Mouse (Mus musculus) inflammation-experienced regulatory T-cells, adult 6 months (primary cell): ENCODE results near the gene Cand2. TPM values are rescaled to one million over a fixed set of nuclear protein-coding genes. Genes with fewer than 3 reads are reported as not detected.

Experiments
- ATAC-seq: one replicate; pipeline ENCODE4 v1.8.0; 2017
- polyA plus RNA-seq, 3 experiments: library from polyadenylated mRNA; unstranded; fragments of 100-300 nt; shearing (Covaris generic); gene quantifications; one replicate each; pipeline ENCODE4 v1.2.1; 2017

Cand2 gene
- polyA plus RNA-seq, 3 experiments from 2014 or later = 2.3 to 4.8 (median 3.7) TPM

- ATAC-seq = no peak
Observed at GRCm38 (mm10) chr6:115832152-115832850, 58.0 kb downstream of the Cand2 start.

- no peak for ATAC-seq
Observed at GRCm38 (mm10) chr6:115833861-115834260, 59.5 kb downstream of the Cand2 start.

- peak; percentile 93 for ATAC-seq
Observed at GRCm38 (mm10) chr6:115838161-115838597, 63.8 kb downstream of the Cand2 start, which contains the start of gene Efcab12. TSS of gene Efcab12 (minus strand) at chr6:115838412.

GRCm38 (mm10) chr6:115838745-115839144 lies 64.4 kb downstream of the Cand2 start:
- no peak for ATAC-seq

GRCm38 (mm10) chr6:115845006-115845405 lies 70.7 kb downstream of the Cand2 start:
- ATAC-seq = no peak

- ATAC-seq = peak; percentile 86
Observed at GRCm38 (mm10) chr6:115846640-115847411, 72.5 kb downstream of the Cand2 start.

GRCm38 (mm10) chr6:115848598-115849304 lies 74.4 kb downstream of the Cand2 start:
- ATAC-seq = no peak

GRCm38 (mm10) chr6:115852446-115853090 lies 78.2 kb downstream of the Cand2 start:
- ATAC-seq = no peak

- ATAC-seq = peak; percentile 98
Observed at GRCm38 (mm10) chr6:115853091-115853813, 78.9 kb downstream of the Cand2 start, which contains the start of the genes Mbd4 and Ift122. TSS of gene Mbd4 (minus strand) at chr6:115853371. TSS of gene Ift122 (plus strand) at chr6:115853470.

GRCm38 (mm10) chr6:115853985-115854384 lies 79.6 kb downstream of the Cand2 start:
- no peak for ATAC-seq

GRCm38 (mm10) chr6:115854432-115854831 lies 80.1 kb downstream of the Cand2 start:
- no peak for ATAC-seq

Other genes starting within 250 kb of the Cand2 start
- gene Tsen2, start 229.9 kb upstream of the Cand2 start, polyA plus RNA-seq = 10 to 100 TPM in 2 of 3 experiments, 1 to 10 TPM in 1; 9.1 to 17.4 (median 14.2) TPM
- under 1 TPM in 2 of 3 experiments, not detected in 1; 0.48 to 0.52 TPM for gene Mkrn2os, start 182.0 kb upstream of the Cand2 start, polyA plus RNA-seq
- 10 to 100 TPM; 35.2 to 43.6 (median 37.2) TPM for gene Mkrn2, start 172.6 kb upstream of the Cand2 start, polyA plus RNA-seq
- 10 to 100 TPM; 52.6 to 72.0 (median 66.5) TPM for gene Raf1, start 97.9 kb upstream of the Cand2 start, polyA plus RNA-seq
- not detected for gene Tmem40, start 12.1 kb upstream of the Cand2 start, polyA plus RNA-seq
- gene Rpl32, start 34.2 kb downstream of the Cand2 start, polyA plus RNA-seq = 1,000 to 10,000 TPM; 4,797 to 7,885 (median 7,790) TPM
- under 1 TPM in 2 of 3 experiments, not detected in 1; 0.31 to 0.47 TPM for gene Efcab12, start 63.9 kb downstream of the Cand2 start, polyA plus RNA-seq
- gene Mbd4, start 78.8 kb downstream of the Cand2 start, polyA plus RNA-seq = 10 to 100 TPM in 1 of 3 experiments, 1 to 10 TPM in 2; 8.6 to 12.8 (median 8.9) TPM
- 1 to 10 TPM; 1.3 to 2.0 (median 1.6) TPM for gene Ift122, start 78.9 kb downstream of the Cand2 start, polyA plus RNA-seq
- under 1 TPM in 1 of 3 experiments, not detected in 2; 0.43 TPM for gene Rho, start 157.2 kb downstream of the Cand2 start, polyA plus RNA-seq
- not detected for gene H1foo, start 170.4 kb downstream of the Cand2 start, polyA plus RNA-seq
- 10 to 100 TPM in 1 of 3 experiments, 1 to 10 TPM in 2; 7.4 to 12.5 (median 8.0) TPM for gene Plxnd1, start 220.5 kb downstream of the Cand2 start, polyA plus RNA-seq